ENCODE assay signal across 7 mouse cellular contexts in the genomic region with DNA sequence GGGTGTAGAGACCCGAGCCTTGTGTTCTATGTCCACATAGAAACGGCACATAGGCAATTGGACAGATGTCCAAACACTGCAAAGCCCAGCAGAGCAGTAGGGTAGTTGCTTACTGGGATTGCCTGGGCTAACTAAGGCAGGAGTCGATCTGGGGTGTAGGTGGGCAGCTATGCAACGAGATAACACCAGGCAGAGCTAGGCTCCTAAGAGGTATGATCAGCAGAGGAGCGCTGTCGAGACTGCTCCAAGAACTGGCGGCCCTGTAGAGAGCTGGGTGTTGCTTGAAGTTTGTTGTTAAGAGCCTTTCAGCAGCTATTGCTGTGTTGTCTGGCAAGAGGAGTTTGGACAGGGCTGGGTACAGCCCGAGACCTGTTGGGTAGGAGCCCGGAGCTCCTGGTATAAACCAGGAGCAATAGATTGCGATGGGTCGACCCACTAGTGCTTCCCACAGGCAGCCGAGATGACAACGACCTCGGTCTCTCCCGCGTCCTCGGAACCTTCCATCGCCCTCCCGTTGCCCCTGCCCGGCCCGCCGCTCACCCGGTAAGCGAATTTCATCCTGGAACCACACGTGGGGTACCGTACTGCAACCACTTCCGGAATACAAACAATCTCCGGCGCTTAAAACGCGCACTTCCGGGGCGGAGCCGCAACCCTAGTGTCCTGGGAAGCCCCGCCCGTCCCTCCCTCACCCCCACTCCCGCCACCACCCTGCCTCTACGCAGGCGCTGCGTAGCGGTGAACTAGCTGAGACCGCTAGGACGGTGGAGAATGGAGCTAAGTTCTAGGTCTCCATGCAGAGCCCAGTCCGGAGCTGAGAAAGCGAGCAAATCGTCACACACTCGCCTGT. TPM values are rescaled to one million over a fixed set of nuclear protein-coding genes. Genes with fewer than 3 reads are reported as not detected.
DNase-seq lines count a peak whose midpoint lies in the region; ATAC-seq lines count a peak whose summit lies in the region.

A gene (minus strand): TSS at position 619 of the 850 bp plus-strand sequence.

- DNase-seq in adrenal gland, postnatal 10 days: peak; percentile 94
- DNase-seq in embryonic facial prominence, embryonic 10.5 days (ENCODE audit: low spot score): peak; percentile 95
- DNase-seq in kidney, adult 11 months: peak; percentile 86
- peak; percentile 95 for DNase-seq in limb, embryonic 10.5 days (ENCODE audit: low spot score)
- peak; percentile 78 for DNase-seq in spleen, adult 12 weeks (ENCODE audit: low spot score)

- peaks cover 71% of the 10 kb centered on the region for H3K36me3 ChIP-seq in embryonic facial prominence, embryonic 10.5 days (replicated peaks)
- peaks cover 65% of the 10 kb centered on the region for H3K36me3 ChIP-seq in limb, embryonic 10.5 days
- peaks cover 64% of the 10 kb centered on the region for H3K36me3 ChIP-seq in midbrain, embryonic 13.5 days

- WGBS in embryonic facial prominence, embryonic 10.5 days: 3% methylated on average over 47 of the region's 47 CpGs
- 2% methylated on average over 47 of the region's 47 CpGs for WGBS in limb, embryonic 10.5 days
- WGBS in midbrain, embryonic 13.5 days: 2% methylated on average over 47 of the region's 47 CpGs

- peak within 1 kb of the TSS; percentile 76 for H3K27ac ChIP-seq in embryonic facial prominence, embryonic 10.5 days (replicated peaks)
- H3K27ac ChIP-seq in limb, embryonic 10.5 days: peak within 1 kb of the TSS; percentile 72
- peak within 1 kb of the TSS; percentile 74; the same call in 1 of the 2 replicates for H3K27ac ChIP-seq in midbrain, embryonic 13.5 days

- H3K4me1 ChIP-seq in embryonic facial prominence, embryonic 10.5 days: peaks cover 16% of the 10 kb centered on the region
- peaks cover 17% of the 10 kb centered on the region for H3K4me1 ChIP-seq in limb, embryonic 10.5 days
- peaks cover 18% of the 10 kb centered on the region for H3K4me1 ChIP-seq in midbrain, embryonic 13.5 days (replicated peaks)

- H3K4me2 ChIP-seq in midbrain, embryonic 13.5 days (replicated peaks): peak within 1 kb of the TSS; percentile 97

- H3K9ac ChIP-seq in midbrain, embryonic 13.5 days (replicated peaks): peak within 1 kb of the TSS; percentile 71

- H3K9me3 ChIP-seq in embryonic facial prominence, embryonic 10.5 days: no peaks in the 10 kb centered on the region
- no peaks in the 10 kb centered on the region for H3K9me3 ChIP-seq in limb, embryonic 10.5 days (replicated peaks)
- no peaks in the 10 kb centered on the region for H3K9me3 ChIP-seq in midbrain, embryonic 13.5 days

- peak within 1 kb of the TSS; percentile 84 for H3K4me3 ChIP-seq in embryonic facial prominence, embryonic 10.5 days
- peak within 1 kb of the TSS; percentile 80 for H3K4me3 ChIP-seq in limb, embryonic 10.5 days
- H3K4me3 ChIP-seq in midbrain, embryonic 13.5 days (replicated peaks): peak within 1 kb of the TSS; percentile 82

- H3K27me3 ChIP-seq in embryonic facial prominence, embryonic 10.5 days (replicated peaks; ENCODE audit: low read depth, poor library complexity, severe bottlenecking): no peaks in the 10 kb centered on the region
- no peaks in the 10 kb centered on the region for H3K27me3 ChIP-seq in limb, embryonic 10.5 days (ENCODE audit: low read depth, poor library complexity, severe bottlenecking)
- no peaks in the 10 kb centered on the region for H3K27me3 ChIP-seq in midbrain, embryonic 13.5 days

- ATAC-seq in granulocyte monocyte progenitor cell, adult 5-6 weeks (replicated peaks; ENCODE audit: poor library complexity, severe bottlenecking): peak; percentile 90
- ATAC-seq in midbrain, embryonic 13.5 days: peak; percentile 97

RNA-seq across cellular contexts. Expression of the gene that starts here (rescaled TPM):
- total RNA-seq in adrenal gland, postnatal 10 days (2021): 10 to 100 TPM; 13.2 to 14.9 TPM
- 32.1 and 35.3 TPM in 2 replicates for polyA plus RNA-seq in embryonic facial prominence, embryonic 10.5 days (2016; fragmentation: Nextera tagmentation; extraction: Ambion mirVana)
- 17.2 and 17.9 TPM in 2 replicates for total RNA-seq in granulocyte monocyte progenitor cell, adult 5-6 weeks (2014; fragmentation: Nextera tagmentation)
- 22.9 and 27.0 TPM in 2 replicates for total RNA-seq in granulocyte monocyte progenitor cell, adult 5-6 weeks (2017)
- polyA plus RNA-seq in limb, embryonic 10.5 days (2016; fragmentation: Nextera tagmentation; extraction: Ambion mirVana): 35.0 and 38.6 TPM in 2 replicates
- polyA plus RNA-seq in midbrain, embryonic 13.5 days (2015; fragmentation: Nextera tagmentation; extraction: Ambion mirVana): 16.8 and 18.1 TPM in 2 replicates

Comparison
In these comparisons a context has a peak if more than half of its experiments do, and no peak if none do; other contexts are left out.
1. Peak in every context shown above with its lines: DNase-seq, ATAC-seq, H3K4me3 ChIP-seq and H3K27ac ChIP-seq.